Mouse (Mus musculus) myocyte (in vitro differentiated cells): ENCODE results near the gene Tnnc1. TPM values are rescaled to one million over a fixed set of nuclear protein-coding genes. Genes with fewer than 3 reads are reported as not detected.
A peak's percentile ranks its signal among the peaks of the same experiment; 100 is the strongest.

ENCODE experiments used
- H3K27me3 ChIP-seq: one replicate; pipeline ENCODE4 v1.6.1; 2011; ENCODE audit not compliant: control insufficient read depth, insufficient read depth, insufficient read length
- H3K36me3 ChIP-seq: one replicate; pipeline ENCODE4 v1.6.1; 2011; ENCODE audit not compliant: control insufficient read depth, insufficient read depth
- H3K4me2 ChIP-seq: one replicate; pipeline ENCODE4 v1.6.1; 2011; ENCODE audit warnings: low read depth, control low read depth
- H3K4me3 ChIP-seq: one replicate; pipeline ENCODE4 v1.5.1; 2011; ENCODE audit warnings: mild to moderate bottlenecking, control low read depth, moderate library complexity
- H3K79me2 ChIP-seq: one replicate; pipeline ENCODE4 v1.6.1; 2011; ENCODE audit not compliant: control insufficient read depth, insufficient read depth
- H3ac ChIP-seq: one replicate; pipeline ENCODE4 v1.6.1; 2011; ENCODE audit not compliant: control insufficient read depth, insufficient read length
- CEBPB ChIP-seq: IDR thresholded peaks from 2 replicates; pipeline ENCODE4 v1.6.1; 2011; ENCODE audit warnings: mild to moderate bottlenecking, moderate library complexity; ENCODE audit not compliant: poor library complexity, insufficient read depth, severe bottlenecking
- E2F4 ChIP-seq: IDR thresholded peaks from one replicate; pipeline ENCODE4 v1.6.1; 2011; ENCODE audit warnings: mild to moderate bottlenecking, control low read depth, moderate library complexity; ENCODE audit not compliant: insufficient read depth
- MAX ChIP-seq: IDR thresholded peaks from one replicate; pipeline ENCODE4 v1.6.1; 2011; ENCODE audit warnings: low read depth, mild to moderate bottlenecking, control low read depth
- MYOD1 ChIP-seq, 3 experiments: IDR thresholded peaks; one replicate each; pipeline ENCODE4 v1.6.1; 2011; ENCODE audit warnings: control low read depth in 2 of 3, low read depth in 2 of 3, mild to moderate bottlenecking in 2 of 3, moderate library complexity in 1 of 3; ENCODE audit not compliant: insufficient read length in 2 of 3, control insufficient read depth in 1 of 3
- MYOG ChIP-seq, 3 experiments: IDR thresholded peaks; one replicate each; pipeline ENCODE4 v1.6.1; 2011; ENCODE audit warnings: control low read depth in 2 of 3, low read depth in 2 of 3, mild to moderate bottlenecking in 2 of 3; ENCODE audit not compliant: insufficient read length in 2 of 3, control insufficient read depth in 1 of 3, insufficient read depth in 1 of 3
- POLR2A ChIP-seq: IDR thresholded peaks from one replicate; pipeline ENCODE4 v1.6.1; 2011; ENCODE audit warnings: low read depth, mild to moderate bottlenecking, control low read depth, moderate library complexity; ENCODE audit not compliant: insufficient read length
- POLR2AphosphoS2 ChIP-seq: IDR thresholded peaks from one replicate; pipeline ENCODE4 v1.6.1; 2011; ENCODE audit warnings: low read depth, control low read depth; ENCODE audit not compliant: insufficient read length
- REST ChIP-seq: IDR thresholded peaks from one replicate; pipeline ENCODE4 v1.6.1; 2011; ENCODE audit warnings: mild to moderate bottlenecking, control low read depth, moderate library complexity; ENCODE audit not compliant: insufficient read depth, insufficient read length
- SRF ChIP-seq: IDR thresholded peaks from one replicate; pipeline ENCODE4 v1.6.1; 2011; ENCODE audit warnings: low read depth; ENCODE audit not compliant: control insufficient read depth, insufficient read length
- TCF12 ChIP-seq: IDR thresholded peaks from one replicate; pipeline ENCODE4 v1.6.1; 2011; ENCODE audit warnings: mild to moderate bottlenecking, control low read depth; ENCODE audit not compliant: poor library complexity, insufficient read depth, severe bottlenecking
- TCF3 ChIP-seq: IDR thresholded peaks from one replicate; pipeline ENCODE4 v1.6.1; 2011; ENCODE audit warnings: low read depth, control low read depth; ENCODE audit not compliant: insufficient read length
- USF1 ChIP-seq: IDR thresholded peaks from one replicate; pipeline ENCODE4 v1.6.1; 2011; ENCODE audit warnings: low read depth, mild to moderate bottlenecking, control low read depth, moderate library complexity
- polyA plus RNA-seq: library from polyadenylated mRNA; unstranded; fragments of >200 nt; fragmentation: generic; extraction: Trizol; gene quantifications from one replicate; pipeline ENCODE4 v1.2.1, GENCODE M21; 2012; ENCODE audit warnings: missing spikeins

The Tnnc1 gene
- polyA plus RNA-seq, 1 experiment: 7,028 TPM

DNA sequence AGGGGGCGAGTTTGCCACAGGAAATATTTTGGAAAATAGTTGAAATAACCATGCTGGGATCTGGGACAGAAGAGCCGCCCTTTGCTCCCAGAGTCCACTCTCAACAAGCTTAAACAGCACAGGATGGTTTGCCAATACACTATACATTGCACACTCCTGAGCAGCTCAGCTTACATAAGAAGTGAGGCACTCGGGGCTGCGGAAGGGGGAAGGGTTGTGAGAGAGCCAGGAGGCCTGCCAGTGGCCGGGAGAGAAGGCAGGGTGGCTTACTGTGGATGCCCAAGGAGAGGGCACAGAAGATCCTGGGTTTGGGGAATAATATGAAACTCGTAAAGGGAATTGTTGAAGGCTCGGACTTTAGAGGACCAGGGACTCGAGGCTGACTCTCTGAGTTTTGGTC, 5.8 kb downstream of the Tnnc1 start:
- Histone ChIP-seq H3ac (no peak overlapping the region), H3K4me2 (no peak overlapping the region), H3K36me3 (peaks cover 19% of the 10 kb centered on the region), H3K4me3 (no peak overlapping the region), H3K27me3 (no peaks in the 10 kb centered on the region), H3K79me2 (peaks cover 6% of the 10 kb centered on the region)
- TF ChIP-seq REST (no peak), POLR2A (peak; percentile 39), POLR2AphosphoS2 (peak; percentile 79)

DNA sequence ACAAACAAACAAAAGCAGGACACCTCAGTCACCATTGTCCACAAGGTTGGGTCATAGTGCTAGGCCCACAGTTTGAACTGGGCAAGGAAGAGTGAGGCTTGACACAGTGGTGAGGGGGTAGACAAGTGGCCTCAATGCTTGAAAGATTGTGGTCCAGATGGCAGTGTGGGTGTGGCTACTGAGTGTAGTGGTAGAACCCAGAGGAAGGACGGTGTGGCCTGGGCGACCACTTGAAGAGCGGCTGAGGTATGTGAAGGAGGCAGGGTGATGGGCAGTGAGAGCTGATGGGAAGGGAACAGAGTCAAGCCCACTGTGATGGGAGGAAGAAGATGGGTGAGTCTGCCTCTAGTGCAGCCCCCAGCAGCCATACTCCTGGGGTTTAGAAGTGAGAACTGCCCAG, 6.6 kb downstream of the Tnnc1 start:
- H3ac ChIP-seq: no peak overlapping the region
- peak in 1 of 3 experiments; percentile 60 for TF ChIP-seq MYOG (IDR thresholded peaks at IDR 0.05; ENCODE audit: control insufficient read depth in 1 of 3, insufficient read depth in 1 of 3, insufficient read length in 2 of 3, low read depth in 2 of 3)
- no peak for TF ChIP-seq E2F4
- TF ChIP-seq POLR2A: peak; percentile 86
- no peak for TF ChIP-seq MAX
- peak; percentile 99 for TF ChIP-seq POLR2AphosphoS2
- TF ChIP-seq TCF12: no peak
- TF ChIP-seq SRF: no peak
- no peak for TF ChIP-seq REST
- no peak for TF ChIP-seq CEBPB
- TF ChIP-seq TCF3: no peak
- peak in 1 of 3 experiments; percentile 1 for TF ChIP-seq MYOD1 (IDR thresholded peaks at IDR 0.05; ENCODE audit: control insufficient read depth in 1 of 3, insufficient read length in 2 of 3, low read depth in 2 of 3)
- TF ChIP-seq USF1: no peak
- peaks cover 19% of the 10 kb centered on the region for H3K36me3 ChIP-seq
- no peaks in the 10 kb centered on the region for H3K27me3 ChIP-seq
- no peak overlapping the region for H3K4me3 ChIP-seq
- H3K79me2 ChIP-seq: peaks cover 6% of the 10 kb centered on the region
- no peak overlapping the region for H3K4me2 ChIP-seq

- Histone ChIP-seq H3K36me3 (peaks cover 13% of the 10 kb centered on the region), H3K4me3 (no peak overlapping the region), H3K4me2 (no peak overlapping the region), H3ac (no peak overlapping the region), H3K27me3 (no peaks in the 10 kb centered on the region), H3K79me2 (peaks cover 2% of the 10 kb centered on the region)
- TF ChIP-seq CEBPB (0 out of 2 replicates have a peak, but pooled peaks have one; percentile 8), MYOD1 (IDR thresholded peaks at IDR 0.05; ENCODE audit: control insufficient read depth in 1 of 3, insufficient read length in 2 of 3, low read depth in 2 of 3) (no peak)
Measured at GRCm38 (mm10) chr14:31215157-31216002, 7.3 kb downstream of the Tnnc1 start.

DNA sequence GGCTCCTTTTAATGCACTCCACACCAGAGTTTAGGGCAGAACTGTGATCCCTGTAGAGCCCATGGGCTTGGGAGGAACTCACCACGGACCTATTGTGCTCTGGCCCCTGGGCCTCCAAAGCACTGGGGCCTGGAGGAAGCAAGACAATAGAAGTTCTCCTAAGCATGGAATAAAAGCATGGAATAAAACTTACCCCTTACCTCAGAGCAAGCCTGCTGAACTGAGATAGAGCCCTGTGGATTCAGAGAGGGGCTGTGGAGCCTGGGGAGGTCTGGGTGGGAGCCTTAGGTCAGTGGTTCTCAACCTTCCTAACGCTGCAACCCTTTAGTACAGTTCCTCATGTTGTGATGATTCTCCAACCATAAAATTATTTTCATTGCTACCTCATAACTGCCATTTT, 8.7 kb downstream of the Tnnc1 start, which contains the start of gene Nisch:
TSS of gene Nisch (minus strand) at position 101 of the 400 bp plus-strand sequence.
- TF ChIP-seq SRF (no peak), POLR2A (no peak), CEBPB (no peak), MYOD1 (IDR thresholded peaks at IDR 0.05; ENCODE audit: control insufficient read depth in 1 of 3, insufficient read length in 2 of 3, low read depth in 2 of 3) (no peak), TCF12 (no peak), POLR2AphosphoS2 (no peak)
- no peak within 1 kb of the TSS for H3ac ChIP-seq
- peaks cover 7% of the 10 kb centered on the region for H3K27me3 ChIP-seq
- H3K4me3 ChIP-seq: no peak within 1 kb of the TSS
- H3K4me2 ChIP-seq: peak within 1 kb of the TSS; percentile 57
- peaks cover 5% of the 10 kb centered on the region for H3K36me3 ChIP-seq
- H3K79me2 ChIP-seq: no peaks in the 10 kb centered on the region

- TF ChIP-seq POLR2A: peak; percentile 20
- TF ChIP-seq SRF: peak; percentile 80
- no peak for TF ChIP-seq TCF12
- no peak for TF ChIP-seq REST
- no peak for TF ChIP-seq MAX
- Histone ChIP-seq H3ac (no peak within 1 kb of the TSS), H3K4me3 (no peak within 1 kb of the TSS), H3K27me3 (peaks cover 10% of the 10 kb centered on the region), H3K4me2 (peak within 1 kb of the TSS; percentile 57), H3K79me2 (no peaks in the 10 kb centered on the region), H3K36me3 (no peaks in the 10 kb centered on the region)
Measured at GRCm38 (mm10) chr14:31217666-31218065, 9.6 kb downstream of the Tnnc1 start, which contains the start of gene Sema3g. Gene Sema3g (plus strand): TSS chr14:31217860.

GRCm38 (mm10) chr14:31226978-31227377, 18.9 kb downstream of the Tnnc1 start:
- H3K79me2 ChIP-seq: no peaks in the 10 kb centered on the region
- H3K36me3 ChIP-seq: no peaks in the 10 kb centered on the region
- no peak overlapping the region for H3ac ChIP-seq
- H3K4me2 ChIP-seq: no peak overlapping the region
- peaks cover 8% of the 10 kb centered on the region for H3K27me3 ChIP-seq
- no peak overlapping the region for H3K4me3 ChIP-seq
- TF ChIP-seq POLR2AphosphoS2: no peak
